Mouse (Mus musculus) right cerebral cortex, postnatal 4 days (tissue): ENCODE data around the gene Oxld1.
"Not testable (repeated sequence)": the region's sequence is repeated elsewhere in the genome, so short reads cannot be mapped to it uniquely, and the experiment has no call there.

ENCODE experiments used
- DNase-seq: peaks from one replicate; pipeline ENCODE4 v3.0.0-alpha.2; 2022

Oxld1 gene

GRCm38 (mm10) chr11:120422651-120423568 is 35.0 kb downstream of the Oxld1 start:
- no peak for DNase-seq

GRCm38 (mm10) chr11:120418592-120418991 is 39.3 kb downstream of the Oxld1 start:
- DNase-seq, result no peak

- no peak for DNase-seq
These were observed 40.0 kb downstream of the Oxld1 start for GRCm38 (mm10) chr11:120417852-120418251.

GRCm38 (mm10) chr11:120413621-120414020 is 44.2 kb downstream of the Oxld1 start:
- DNase-seq, result not testable (repeated sequence)
